Mouse (Mus musculus) 416B (cell line): ENCODE measurements at regions not wholly inside any gene's neighbourhood (a gene's known extent, or its start where the extent isn't known, plus 50 kb on each side); places are given as distances from the start of the nearest gene placed in this dataset.

Experiments used
- DNase-seq: peaks from one replicate; pipeline ENCODE4 v3.0.0; 2011; ENCODE audit warnings: low read depth

DNA sequence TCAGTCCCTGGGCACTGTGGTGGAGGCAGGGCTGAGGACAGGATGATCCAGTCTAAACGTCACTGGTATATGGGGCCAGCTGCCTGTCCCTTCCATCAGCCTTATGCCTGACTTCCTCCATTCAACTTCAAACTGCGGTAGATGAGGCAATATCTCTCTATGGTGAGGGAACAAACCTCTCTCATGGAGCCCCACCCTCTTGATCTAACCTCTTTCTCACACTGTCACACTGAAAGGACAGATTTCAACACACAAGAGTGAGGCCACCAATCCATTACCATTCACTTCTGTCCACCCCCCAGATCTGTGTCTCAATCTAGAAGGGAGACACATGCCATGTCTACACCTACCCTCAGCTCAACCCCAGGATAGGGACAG is 92.5 kb upstream of the Smad3 start:
- peak; percentile 68 for DNase-seq

- DNase-seq: peak; percentile 17
Measured at GRCm38 (mm10) chr9:63849564-63850315, 91.9 kb upstream of the Smad3 start.

DNA sequence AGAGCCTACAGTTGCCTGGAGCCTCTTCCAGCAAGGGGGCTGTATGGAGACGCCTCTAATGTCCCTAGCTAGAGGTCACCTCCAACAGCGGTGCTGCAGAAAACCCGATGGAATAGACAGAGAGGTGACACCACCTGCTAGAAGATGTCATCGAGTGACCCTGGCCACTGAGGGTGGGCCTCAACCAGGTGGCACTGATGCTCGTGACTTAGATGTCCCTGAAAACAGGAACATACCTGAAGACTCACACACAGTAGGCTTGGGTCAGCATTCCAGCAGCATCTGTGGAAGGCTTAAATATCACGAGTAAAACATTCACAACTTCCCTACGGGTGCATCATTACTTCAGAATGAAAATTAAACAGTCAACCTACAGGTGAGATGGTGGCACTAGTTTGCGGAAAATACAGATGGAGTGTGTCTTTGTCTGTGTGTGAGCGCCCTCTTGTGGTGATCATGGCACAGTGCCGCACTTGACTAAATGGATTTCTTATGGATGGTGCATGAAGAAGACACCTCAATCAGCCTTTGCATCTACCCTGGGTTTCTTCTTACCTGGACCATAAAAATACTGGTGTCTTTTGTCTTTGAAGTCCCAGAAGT is 86.2 kb upstream of the Smad3 start:
- DNase-seq: peak; percentile 79

- no peak for DNase-seq
Measured at GRCm38 (mm10) chr9:63843431-63843830, 85.6 kb upstream of the Smad3 start.

DNA sequence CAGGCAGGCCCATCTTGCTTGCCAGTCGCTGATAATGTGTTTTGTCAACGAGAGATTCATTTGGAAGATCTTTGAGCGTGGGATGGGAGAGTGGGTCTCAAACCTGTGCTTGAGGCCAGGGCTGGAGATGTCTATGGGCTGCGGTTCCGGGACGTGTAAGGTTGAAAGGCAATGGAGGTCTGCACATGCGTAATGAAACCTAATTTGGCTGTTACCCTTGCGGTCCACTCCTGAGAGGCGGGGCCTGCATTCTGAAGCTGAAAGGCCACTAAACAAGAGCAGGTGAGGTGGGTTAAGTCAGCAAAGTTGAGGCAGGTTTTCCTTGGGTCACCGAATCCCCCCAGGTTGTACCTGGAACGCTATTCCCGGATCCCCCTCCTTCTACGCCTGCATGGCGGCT is 83.3 kb upstream of the Smad3 start:
- no peak for DNase-seq

- DNase-seq: no peak
Measured at GRCm38 (mm10) chr9:63838996-63839772, 81.4 kb upstream of the Smad3 start.

GRCm38 (mm10) chr9:63837552-63837951 is 79.8 kb upstream of the Smad3 start:
- DNase-seq: no peak

DNA sequence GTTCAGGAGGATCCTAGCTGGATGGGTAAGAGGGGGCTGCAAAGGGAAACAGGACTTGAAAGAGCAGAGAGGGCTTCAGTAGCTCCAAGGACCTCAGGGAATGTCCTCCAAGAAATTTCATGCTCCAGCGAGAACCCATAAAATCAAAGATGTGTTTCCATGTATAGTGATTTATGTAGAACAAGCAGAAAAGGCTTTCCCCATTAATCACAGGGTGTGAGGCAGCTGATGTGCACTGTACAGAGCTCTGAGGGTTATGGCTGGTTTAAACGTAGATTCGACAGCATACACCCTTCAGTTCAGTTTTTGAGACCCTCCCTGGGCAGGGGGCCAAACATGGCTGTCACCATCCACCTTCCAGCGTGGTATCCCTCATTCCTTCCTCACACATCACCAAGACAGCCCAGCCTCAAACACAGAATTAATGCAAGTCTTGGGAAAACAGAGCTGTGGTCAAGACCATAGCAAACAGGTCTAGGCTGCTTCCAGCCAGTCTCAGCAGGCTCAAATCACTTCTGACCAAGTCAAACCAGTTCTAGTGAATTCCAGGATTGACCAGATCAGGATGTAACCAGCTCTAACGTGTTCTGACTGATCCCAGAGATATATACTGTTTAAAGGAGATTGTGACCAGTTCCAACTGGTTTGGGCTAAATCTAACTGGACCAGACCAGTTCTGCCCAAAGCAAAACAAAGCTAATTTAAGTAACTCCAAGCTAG is 78.9 kb upstream of the Smad3 start:
- peak; percentile 18 for DNase-seq

DNA sequence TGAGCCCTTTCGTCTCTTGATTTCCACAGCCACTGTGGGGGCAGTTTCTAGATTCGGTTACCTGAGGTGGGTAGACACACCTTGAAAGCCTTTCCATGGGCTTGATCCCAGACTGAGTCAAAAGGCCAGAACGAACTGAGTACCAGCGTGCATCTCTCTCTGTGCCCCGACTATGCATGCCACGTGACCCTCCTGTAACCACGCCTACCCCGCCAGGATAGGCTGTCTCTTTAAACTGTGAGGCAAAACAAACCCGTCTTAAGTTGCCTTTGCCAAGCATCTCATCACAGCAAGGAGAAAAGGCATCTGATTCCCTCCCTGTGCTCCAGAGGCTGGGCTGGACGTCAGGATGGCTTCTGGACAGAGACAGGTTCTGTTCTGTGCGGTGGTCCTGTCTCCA is 78.2 kb upstream of the Smad3 start:
- no peak for DNase-seq

- DNase-seq: no peak
Measured at GRCm38 (mm10) chr9:63834416-63834815, 76.6 kb upstream of the Smad3 start.

GRCm38 (mm10) chr9:63818163-63818562 is 60.4 kb upstream of the Smad3 start:
- no peak for DNase-seq

GRCm38 (mm10) chr9:63816540-63816939 is 58.7 kb upstream of the Smad3 start:
- peak; percentile 68 for DNase-seq

- no peak for DNase-seq
Measured at GRCm38 (mm10) chr9:63809901-63810587, 52.2 kb upstream of the Smad3 start.
